Mouse (Mus musculus) ES-E14 (cell line): Measurements from ENCODE around the gene Tmem28.

Experiments used
- CHD2 ChIP-seq: IDR thresholded peaks from 2 replicates; pipeline ENCODE4 v1.6.1; 2014; ENCODE audit warnings: mild to moderate bottlenecking, low read depth, low read length, inconsistent platforms
- HCFC1 ChIP-seq: IDR thresholded peaks from 2 replicates; pipeline ENCODE4 v1.6.1; 2012; ENCODE audit warnings: low read length, inconsistent platforms, borderline replicate concordance; ENCODE audit not compliant: insufficient read depth
- MAFK ChIP-seq: IDR thresholded peaks from 2 replicates; pipeline ENCODE4 v1.6.1; 2014; ENCODE audit warnings: mild to moderate bottlenecking, low read depth, low read length, inconsistent platforms; ENCODE audit not compliant: insufficient read depth
- ZC3H11A ChIP-seq: IDR thresholded peaks from 2 replicates; pipeline ENCODE4 v1.6.1; 2012; ENCODE audit warnings: low read depth, mild to moderate bottlenecking, inconsistent platforms, low read length, borderline replicate concordance
- ZNF384 ChIP-seq: IDR thresholded peaks from 2 replicates; pipeline ENCODE4 v1.6.1; 2012; ENCODE audit warnings: low read depth, low read length, inconsistent platforms

DNA sequence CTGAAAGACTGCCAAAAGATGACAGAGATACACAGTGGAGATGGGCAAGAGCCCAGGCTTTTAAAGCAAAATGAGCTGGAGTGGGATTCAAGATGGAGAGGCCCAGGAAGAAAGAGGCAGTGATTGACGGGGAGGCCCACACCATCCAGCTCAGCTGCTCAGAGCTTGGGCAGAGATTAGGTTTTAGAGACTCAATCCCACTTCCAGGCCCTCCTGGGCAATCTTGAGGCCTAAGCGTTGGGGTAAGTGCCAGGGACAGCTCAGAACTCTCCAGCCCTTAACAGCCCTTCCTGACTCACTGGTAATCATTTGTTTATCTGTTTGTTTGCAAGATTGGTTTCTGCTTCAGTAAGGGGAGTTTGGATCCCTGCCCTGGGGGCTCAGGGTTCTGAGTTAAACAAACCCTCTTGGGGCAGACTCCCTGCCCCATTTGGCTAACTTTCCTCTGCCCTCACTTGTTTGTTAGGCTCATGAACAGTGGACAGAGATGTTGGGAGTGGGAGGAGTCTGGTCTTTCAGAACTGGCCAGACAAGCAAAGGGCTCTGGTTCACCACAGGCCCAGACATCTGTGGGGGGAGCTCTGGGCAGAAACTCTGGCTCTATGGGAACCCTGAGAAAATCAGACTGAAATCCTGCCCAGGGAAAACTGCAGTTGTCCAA lies 52.6 kb downstream of the Tmem28 start:
- no peak for TF ChIP-seq HCFC1
- TF ChIP-seq ZNF384 = no peak
- TF ChIP-seq CHD2 = no peak
- TF ChIP-seq ZC3H11A = no peak
- no peak for TF ChIP-seq MAFK
